Mouse (Mus musculus) ES-Bruce4 (cell line): ENCODE results near the gene Rdh1.

Experiments used
- CTCF ChIP-seq: IDR thresholded peaks from one replicate; pipeline ENCODE4 v1.8.1; 2011; ENCODE audit warnings: low read depth, low read length
- EP300 ChIP-seq: IDR thresholded peaks from 2 replicates; pipeline ENCODE4 v1.6.1; 2011; ENCODE audit warnings: low read depth, low read length; ENCODE audit not compliant: insufficient read depth
- POLR2A ChIP-seq: IDR thresholded peaks from one replicate; pipeline ENCODE4 v1.8.1; 2011; ENCODE audit warnings: low read length; ENCODE audit not compliant: insufficient read depth

- TF ChIP-seq POLR2A = no peak
- no peak for TF ChIP-seq CTCF
- 0 out of 2 replicates have a peak, but pooled peaks have one; percentile 49 for TF ChIP-seq EP300
These were observed 10.5 kb upstream of the Rdh1 start for GRCm38 (mm10) chr10:127748847-127749612.
